Mouse (Mus musculus) liver, embryonic 11.5 days (tissue): ENCODE data around the gene Cfb. TPM values are rescaled to one million over a fixed set of nuclear protein-coding genes. Genes with fewer than 3 reads are reported as not detected.

ENCODE experiments used
- ATAC-seq: fragments of 200-750 bp; cut with Nextera tagmentation; replicated peaks from 2 replicates; pipeline ENCODE4 v1.8.0; 2017; ENCODE audit warnings: moderate number of reproducible peaks, mild to moderate bottlenecking, moderate TSS enrichment, moderate library complexity; ENCODE audit not compliant: low FRiP score
- DNase-seq: peaks from one replicate; pipeline ENCODE4 v3.0.0-alpha.2; 2017; ENCODE audit warnings: low spot score
- H3K27ac ChIP-seq: fragments of 300-500 bp; sonication (generic); 2 replicates; pipeline ENCODE4 v1.5.1; 2014; ENCODE audit warnings: mild to moderate bottlenecking, low read depth, low read length, control low read depth
- H3K27me3 ChIP-seq: fragments of 300-500 bp; sonication (generic); replicated peaks from 2 replicates; pipeline ENCODE4 v1.6.1; 2014; ENCODE audit warnings: low read length, mixed read lengths; ENCODE audit not compliant: control insufficient read depth, insufficient read depth
- H3K36me3 ChIP-seq: fragments of 300-500 bp; sonication (generic); 2 replicates; pipeline ENCODE4 v1.6.1; 2014; ENCODE audit warnings: mild to moderate bottlenecking, low read length, moderate library complexity, mixed read lengths; ENCODE audit not compliant: control insufficient read depth, insufficient read depth
- H3K4me1 ChIP-seq: fragments of 300-500 bp; sonication (generic); replicated peaks from 2 replicates; pipeline ENCODE4 v1.6.1; 2014; ENCODE audit warnings: low read length, mixed read lengths; ENCODE audit not compliant: control insufficient read depth, insufficient read depth
- H3K4me2 ChIP-seq: fragments of 300-500 bp; sonication (generic); 2 replicates; pipeline ENCODE4 v1.6.1; 2014; ENCODE audit warnings: mild to moderate bottlenecking, control low read depth, moderate library complexity
- H3K4me3 ChIP-seq: fragments of 300-500 bp; sonication (generic); 2 replicates; pipeline ENCODE4 v1.5.1; 2014; ENCODE audit warnings: low read depth, low read length, control low read depth
- H3K9ac ChIP-seq: fragments of 300-500 bp; sonication (generic); 2 replicates; pipeline ENCODE4 v1.6.1; 2014; ENCODE audit warnings: low read depth, low read length, control low read depth
- H3K9me3 ChIP-seq: fragments of 300-500 bp; sonication (generic); 2 replicates; pipeline ENCODE4 v1.6.1; 2016; ENCODE audit warnings: low read length, inconsistent platforms, mixed read lengths; ENCODE audit not compliant: control insufficient read depth
- WGBS: fragments of 180-500 bp; shearing (Covaris S2); extraction: QIAGEN DNeasy Blood & Tissue Kit; methylation state at CpG from one replicate; pipeline ENCODE4 v1.1.7; 2014; 5-methylcytosine and 5-hydroxymethylcytosine counted together
- polyA plus RNA-seq: library from polyadenylated mRNA; unstranded; fragments of >200 nt; fragmentation: Nextera tagmentation; extraction: Ambion mirVana; gene quantifications from 2 replicates; pipeline ENCODE4 v1.2.1, GENCODE M21; 2014

Cfb gene
- polyA plus RNA-seq, 1 experiment from 2014 or later = 67.6 TPM

DNA sequence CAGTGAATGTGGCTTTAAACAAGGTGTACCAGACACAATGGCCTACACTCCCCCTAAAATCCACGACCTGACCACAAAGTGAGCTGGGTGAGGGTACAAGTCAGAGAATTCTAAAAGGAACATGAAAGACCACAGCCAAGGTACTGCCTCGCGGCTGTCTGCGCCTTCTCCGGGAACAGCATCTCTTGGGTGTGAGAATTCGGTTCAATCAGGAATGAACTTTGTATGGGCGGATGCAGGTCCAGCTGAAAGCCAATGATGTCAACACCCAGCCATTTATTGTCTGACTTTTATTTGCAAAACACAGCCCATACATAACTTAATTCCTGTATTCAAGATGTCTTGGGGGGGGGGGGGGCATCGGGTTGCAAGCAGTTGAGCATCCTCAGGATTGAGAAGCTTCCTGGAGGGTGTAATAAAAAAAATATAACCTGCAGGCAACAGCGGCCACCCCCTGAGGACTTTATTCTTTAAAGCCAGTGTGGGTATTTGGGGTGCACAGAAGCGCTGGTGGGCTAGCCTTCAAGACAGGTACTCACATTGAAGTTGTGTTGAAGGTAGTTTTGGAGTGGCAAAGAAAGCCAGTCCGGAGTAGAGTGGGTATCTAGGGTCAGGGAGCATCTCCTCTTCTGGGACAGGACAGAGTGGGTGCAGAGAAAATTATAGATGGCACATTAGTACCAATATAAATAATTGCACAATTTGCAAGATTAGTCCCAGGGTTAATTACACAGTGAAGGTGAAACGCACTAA is 30.9 kb upstream of the Cfb start:
- WGBS = 76% methylated on average over 12 of the region's 12 CpGs
- H3K4me1 ChIP-seq = peaks cover 33% of the 10 kb centered on the region
- H3K9me3 ChIP-seq = peaks cover 4% of the 10 kb centered on the region; the same call in 1 of the 2 replicates
- H3K9ac ChIP-seq = peak overlapping the region; percentile 93
- DNase-seq (no peak), ATAC-seq (no peak)
- peak overlapping the region; percentile 82 for H3K27ac ChIP-seq
- peak overlapping the region; percentile 97 for H3K4me2 ChIP-seq
- peak overlapping the region; percentile 91; the same call in 1 of the 2 replicates for H3K4me3 ChIP-seq
- no peaks in the 10 kb centered on the region for H3K27me3 ChIP-seq
- H3K36me3 ChIP-seq = peaks cover 6% of the 10 kb centered on the region

DNA sequence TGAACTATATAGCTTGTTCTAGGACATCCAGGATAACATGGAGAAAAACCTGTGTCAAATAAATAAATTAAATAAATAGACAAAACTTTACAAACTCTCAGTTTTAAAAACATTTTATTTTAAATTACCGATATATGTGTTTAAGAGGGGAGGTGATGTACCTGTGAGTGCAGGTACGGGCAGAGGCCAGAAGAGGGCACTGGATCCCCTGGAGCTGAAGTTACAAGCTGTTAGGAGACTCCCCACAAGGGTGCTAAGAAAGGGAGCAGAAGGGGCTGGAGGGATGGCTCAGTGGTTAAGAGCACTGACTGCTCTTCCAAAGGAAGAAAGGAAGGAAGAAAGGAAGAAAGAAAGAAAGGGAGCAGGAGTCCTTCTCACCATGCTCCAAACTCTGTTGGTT is 29.1 kb upstream of the Cfb start:
- H3K9me3 ChIP-seq = peaks cover 3% of the 10 kb centered on the region; the same call in 1 of the 2 replicates
- H3K36me3 ChIP-seq = peaks cover 4% of the 10 kb centered on the region
- H3K9ac ChIP-seq = no peak overlapping the region
- no peak for ATAC-seq
- no peaks in the 10 kb centered on the region for H3K27me3 ChIP-seq
- WGBS = 92% methylated on average over 2 of the region's 2 CpGs
- no peak overlapping the region for H3K4me3 ChIP-seq
- no peak for DNase-seq
- peaks cover 21% of the 10 kb centered on the region for H3K4me1 ChIP-seq
- H3K4me2 ChIP-seq = no peak overlapping the region
- H3K27ac ChIP-seq = no peak overlapping the region

DNA sequence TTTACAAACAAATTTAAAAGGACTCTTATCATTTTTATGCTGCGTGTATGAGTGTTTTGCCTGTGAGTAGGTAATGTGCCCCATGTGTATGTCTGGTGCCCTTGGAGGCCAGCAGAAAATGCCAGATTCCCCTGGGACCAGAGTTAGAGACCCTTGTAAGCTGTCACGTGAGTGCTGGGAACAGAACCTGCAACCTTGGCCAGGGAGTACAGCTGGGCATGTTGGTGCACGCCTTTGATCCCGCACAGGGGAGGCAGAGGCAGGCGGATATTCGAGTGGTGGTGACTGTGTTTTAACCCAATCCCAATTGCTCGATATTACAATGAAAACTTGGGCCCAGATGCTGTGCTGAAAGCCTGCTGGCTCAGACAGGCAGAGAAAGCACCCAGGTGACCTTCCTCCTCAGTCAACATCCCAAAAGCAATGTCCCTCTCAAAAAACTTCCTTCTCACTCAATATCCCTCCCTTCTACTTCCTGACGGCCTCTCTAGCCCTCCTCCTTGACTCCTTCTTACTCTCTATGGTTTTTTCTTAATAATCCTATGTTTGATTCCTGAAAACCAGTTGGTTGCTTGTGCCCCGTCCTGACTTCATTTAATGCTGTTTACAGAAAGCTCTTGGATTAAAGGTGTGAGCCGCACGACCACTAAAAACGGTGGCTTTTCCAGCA is 27.9 kb upstream of the Cfb start:
- Histone ChIP-seq H3K9me3 (no peaks in the 10 kb centered on the region), H3K27me3 (no peaks in the 10 kb centered on the region), H3K9ac (no peak overlapping the region), H3K4me1 (peaks cover 13% of the 10 kb centered on the region), H3K4me3 (no peak overlapping the region), H3K27ac (no peak overlapping the region), H3K36me3 (no peaks in the 10 kb centered on the region), H3K4me2 (no peak overlapping the region)
- ATAC-seq = no peak
- 85% methylated on average over 12 of the region's 12 CpGs for WGBS
- DNase-seq = no peak

DNA sequence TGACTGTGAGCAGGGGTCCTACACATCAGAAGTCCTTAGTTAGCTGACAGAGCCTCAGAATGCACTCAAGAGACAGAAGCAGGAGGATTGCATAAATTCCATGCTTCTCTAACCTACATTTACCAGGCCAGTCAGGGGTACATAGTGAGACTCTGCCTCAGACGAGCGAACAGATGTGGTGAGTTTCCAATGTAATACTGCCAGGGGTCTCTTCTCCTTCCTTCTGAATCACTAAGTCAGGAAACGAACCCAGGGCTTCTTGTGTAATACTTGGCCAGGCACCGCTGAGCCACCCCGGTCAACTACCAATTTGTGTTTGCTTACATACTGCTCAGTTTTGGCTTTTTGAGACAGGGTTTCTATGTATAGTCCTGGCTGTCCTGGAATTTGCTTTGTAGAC is 25.6 kb upstream of the Cfb start:
- Histone ChIP-seq H3K4me3 (no peak overlapping the region), H3K9ac (no peak overlapping the region), H3K9me3 (no peaks in the 10 kb centered on the region), H3K27ac (no peak overlapping the region), H3K4me2 (no peak overlapping the region), H3K36me3 (no peaks in the 10 kb centered on the region), H3K4me1 (peaks cover 7% of the 10 kb centered on the region; the same call in 1 of the 2 replicates), H3K27me3 (no peaks in the 10 kb centered on the region)
- WGBS = 78% methylated on average over 5 of the region's 5 CpGs
- ATAC-seq = no peak
- DNase-seq = no peak

DNA sequence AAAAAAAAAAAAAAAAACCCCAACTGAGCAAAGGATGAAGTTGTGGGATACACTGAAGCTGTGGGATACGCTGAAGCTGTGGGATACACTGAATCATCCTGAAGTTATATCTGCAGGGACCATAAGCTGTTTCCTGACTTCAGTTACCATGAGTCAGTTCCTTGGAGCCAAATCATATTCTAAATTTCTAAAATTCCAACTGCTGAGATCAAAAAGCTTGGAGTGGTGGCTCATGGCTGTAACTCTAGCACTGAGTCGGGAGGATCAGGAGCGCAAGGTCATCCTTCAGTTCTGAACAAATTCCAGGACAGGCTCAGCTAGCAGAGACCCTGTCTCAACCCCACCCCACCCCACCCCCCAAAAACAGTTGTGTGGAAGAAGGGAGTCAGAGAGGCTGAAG is 23.3 kb upstream of the Cfb start:
- no peaks in the 10 kb centered on the region for H3K36me3 ChIP-seq
- peaks cover 9% of the 10 kb centered on the region; the same call in 1 of the 2 replicates for H3K4me1 ChIP-seq
- no peak overlapping the region for H3K27ac ChIP-seq
- ATAC-seq = no peak
- no peak overlapping the region for H3K4me2 ChIP-seq
- H3K4me3 ChIP-seq = no peak overlapping the region
- 79% methylated on average over 3 of the region's 3 CpGs for WGBS
- DNase-seq = no peak
- no peaks in the 10 kb centered on the region for H3K9me3 ChIP-seq
- H3K9ac ChIP-seq = no peak overlapping the region
- H3K27me3 ChIP-seq = no peaks in the 10 kb centered on the region

DNA sequence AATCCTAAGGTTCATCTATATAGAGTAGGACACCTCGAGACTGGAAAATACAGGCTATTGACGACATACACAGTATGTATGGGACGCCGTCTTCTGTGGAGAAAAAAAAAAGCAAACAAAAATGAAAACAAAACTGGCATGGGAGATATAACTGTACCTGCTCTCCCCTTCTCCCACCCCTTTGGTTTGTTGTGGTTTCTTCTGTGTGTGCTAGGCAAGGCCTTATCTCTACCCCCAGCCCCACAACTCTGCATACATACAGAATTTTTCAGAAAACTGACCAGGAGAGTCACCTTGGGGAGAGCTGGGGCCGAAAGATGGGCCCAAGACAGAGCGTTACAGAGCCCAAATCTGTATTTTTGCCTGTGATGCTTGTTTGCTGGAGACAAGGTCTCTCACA is 22.4 kb upstream of the Cfb start:
- WGBS = 62% methylated on average over 6 of the region's 6 CpGs
- no peak for ATAC-seq
- no peak overlapping the region for H3K27ac ChIP-seq
- H3K27me3 ChIP-seq = no peaks in the 10 kb centered on the region
- H3K36me3 ChIP-seq = no peaks in the 10 kb centered on the region
- H3K4me2 ChIP-seq = 0 out of 2 replicates have a peak overlapping the region, but pooled peaks have one; percentile 20
- peaks cover 9% of the 10 kb centered on the region; the same call in 1 of the 2 replicates for H3K4me1 ChIP-seq
- no peak overlapping the region for H3K9ac ChIP-seq
- no peak for DNase-seq
- H3K9me3 ChIP-seq = no peaks in the 10 kb centered on the region
- no peak overlapping the region for H3K4me3 ChIP-seq

DNA sequence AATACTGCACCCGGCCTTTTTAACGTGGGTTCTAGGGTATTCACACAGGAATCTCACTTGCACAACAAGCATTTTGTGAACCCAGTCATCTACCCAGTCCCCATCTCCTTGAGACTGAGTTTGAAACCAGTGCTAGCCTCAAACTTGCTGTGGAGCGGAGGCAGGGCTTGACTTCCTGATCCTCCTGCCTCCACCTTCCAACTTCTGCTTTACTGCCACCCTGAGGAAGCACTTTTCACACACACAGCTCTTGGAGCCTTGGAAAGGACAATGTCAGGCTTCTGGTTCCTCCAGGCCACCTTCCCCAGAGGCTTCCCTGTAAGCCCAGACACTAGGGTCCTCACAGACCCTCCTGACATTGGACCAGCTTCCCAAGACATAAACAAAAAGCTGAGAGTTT is 21.0 kb upstream of the Cfb start:
- WGBS = 60% methylated on average over 3 of the region's 3 CpGs

DNA sequence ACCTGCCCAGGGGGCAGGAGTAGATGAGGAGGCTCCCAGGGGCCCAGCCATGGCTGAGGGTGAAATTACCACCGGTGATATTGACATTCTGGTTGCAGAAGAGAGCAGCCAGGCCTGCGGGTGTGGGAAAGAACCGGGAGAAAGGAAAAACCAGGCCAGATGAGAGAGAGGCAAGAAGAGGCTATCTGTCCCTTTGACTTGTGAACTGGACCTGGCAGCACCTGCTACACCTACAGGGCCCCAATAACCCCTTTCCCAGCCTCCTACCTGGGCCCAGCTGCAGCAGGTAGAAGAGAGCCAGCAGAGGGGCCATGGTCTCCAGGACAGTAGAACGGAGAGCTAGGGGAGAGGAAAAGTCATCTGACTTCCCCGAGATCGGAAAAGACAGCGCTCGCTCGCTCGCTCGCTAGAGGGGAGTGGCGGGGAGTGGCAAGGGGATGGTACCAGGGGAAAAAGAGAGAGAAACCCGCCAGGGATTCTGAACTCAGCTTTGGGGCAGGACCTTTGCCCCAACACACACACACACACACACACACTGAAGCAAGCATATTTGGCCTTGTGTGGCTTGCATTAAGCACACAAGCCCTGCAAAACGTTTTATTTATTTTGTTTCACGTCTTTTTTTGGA is 19.5 kb upstream of the Cfb start, which contains the start of gene Gm20547:
TSS of gene Gm20547 (minus strand) at position 360 of the 628 bp plus-strand sequence.
- no peak; the same call in 1 of the 2 replicates for ATAC-seq
- Histone ChIP-seq H3K36me3 (no peaks in the 10 kb centered on the region), H3K4me1 (peaks cover 12% of the 10 kb centered on the region; the same call in 1 of the 2 replicates), H3K4me3 (0 out of 2 replicates have a peak within 1 kb of the TSS, but pooled peaks have one; percentile 9), H3K27me3 (no peaks in the 10 kb centered on the region), H3K4me2 (peak within 1 kb of the TSS; percentile 48), H3K9ac (no peak within 1 kb of the TSS; the same call in 1 of the 2 replicates), H3K27ac (no peak within 1 kb of the TSS), H3K9me3 (no peaks in the 10 kb centered on the region)
- DNase-seq = no peak
- 17% methylated on average over 15 of the region's 15 CpGs for WGBS

More for the DNA sequence above, 21.0 kb upstream of the Cfb start:
- no peak overlapping the region for H3K4me3 ChIP-seq
- no peaks in the 10 kb centered on the region for H3K9me3 ChIP-seq
- no peak overlapping the region; the same call in 1 of the 2 replicates for H3K9ac ChIP-seq
- peaks cover 12% of the 10 kb centered on the region; the same call in 1 of the 2 replicates for H3K4me1 ChIP-seq
- H3K27ac ChIP-seq = no peak overlapping the region
- no peak for ATAC-seq
- no peak for DNase-seq
- H3K36me3 ChIP-seq = no peaks in the 10 kb centered on the region
- H3K4me2 ChIP-seq = no peak overlapping the region
- H3K27me3 ChIP-seq = no peaks in the 10 kb centered on the region
